Mouse (Mus musculus): ENCODE results near the gene Myo10. TPM values are rescaled to one million over a fixed set of nuclear protein-coding genes. Genes with fewer than 3 reads are reported as not detected.
A peak's percentile ranks its signal among the peaks of the same experiment; 100 is the strongest.

Myo10 gene
- polyA plus RNA-seq, 1 experiment from 2014 or later, result 27.3 TPM

DNA sequence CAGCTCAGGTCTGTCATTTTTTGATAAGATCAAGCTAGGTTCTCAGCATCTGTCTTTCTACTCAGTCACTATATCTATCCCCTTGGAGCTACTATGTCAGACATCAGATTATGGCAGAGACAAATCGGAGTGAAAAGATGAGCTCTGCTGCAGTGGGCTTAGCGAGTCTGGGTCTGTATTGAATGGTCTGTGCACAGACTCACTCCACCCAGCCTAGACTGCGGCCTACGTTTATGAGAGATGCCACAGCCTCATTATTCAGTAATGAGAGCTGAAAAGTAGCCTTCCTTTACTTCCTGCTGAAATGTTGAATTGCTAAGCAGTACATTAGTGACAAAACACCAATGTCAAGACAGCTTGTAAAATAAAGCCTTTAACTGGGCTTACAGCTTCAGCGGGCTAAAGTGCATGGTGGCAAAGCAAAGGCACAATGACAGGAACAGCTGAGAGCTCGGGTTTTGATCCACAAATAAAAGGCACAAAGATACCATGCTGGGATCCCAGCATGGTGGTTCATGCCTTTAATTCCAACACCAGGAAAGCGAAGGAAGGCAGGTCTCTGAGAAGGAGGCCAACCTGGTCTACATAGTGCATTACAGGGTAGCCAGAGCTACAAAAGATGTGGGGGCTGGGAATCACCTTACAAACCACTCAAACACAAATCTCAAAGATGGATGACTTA is 28.7 kb upstream of the Myo10 start:
- Histone ChIP-seq H3K27ac (no peak overlapping the region), H3K79me2 (ENCODE audit: inconsistent target) (no peaks in the 10 kb centered on the region), H3K36me3 (ENCODE audit: inconsistent target) (no peaks in the 10 kb centered on the region), H3K4me3 (ENCODE audit: inconsistent target) (no peak overlapping the region)
- 96% methylated on average over 7 of the region's 7 CpGs for WGBS (ENCODE audit: missing documents)

GRCm38 (mm10) chr15:25598313-25598712 is 24.0 kb upstream of the Myo10 start:
- Histone ChIP-seq H3K27ac (no peak overlapping the region), H3K79me2 (ENCODE audit: inconsistent target) (no peaks in the 10 kb centered on the region)
- 95% methylated on average over 5 of the region's 5 CpGs for WGBS (ENCODE audit: missing documents)

GRCm38 (mm10) chr15:25602306-25602705 is 20.0 kb upstream of the Myo10 start:
- Histone ChIP-seq H3K27ac (no peak overlapping the region), H3K36me3 (ENCODE audit: inconsistent target) (no peaks in the 10 kb centered on the region), H3K4me3 (ENCODE audit: inconsistent target) (no peak overlapping the region), H3K79me2 (ENCODE audit: inconsistent target) (no peaks in the 10 kb centered on the region)
- WGBS (ENCODE audit: missing documents), result 90% methylated on average over 8 of the region's 8 CpGs

More at GRCm38 (mm10) chr15:25598313-25598712, 24.0 kb upstream of the Myo10 start:
- H3K36me3 ChIP-seq (ENCODE audit: inconsistent target), result no peaks in the 10 kb centered on the region
- H3K4me3 ChIP-seq (ENCODE audit: inconsistent target), result no peak overlapping the region

DNA sequence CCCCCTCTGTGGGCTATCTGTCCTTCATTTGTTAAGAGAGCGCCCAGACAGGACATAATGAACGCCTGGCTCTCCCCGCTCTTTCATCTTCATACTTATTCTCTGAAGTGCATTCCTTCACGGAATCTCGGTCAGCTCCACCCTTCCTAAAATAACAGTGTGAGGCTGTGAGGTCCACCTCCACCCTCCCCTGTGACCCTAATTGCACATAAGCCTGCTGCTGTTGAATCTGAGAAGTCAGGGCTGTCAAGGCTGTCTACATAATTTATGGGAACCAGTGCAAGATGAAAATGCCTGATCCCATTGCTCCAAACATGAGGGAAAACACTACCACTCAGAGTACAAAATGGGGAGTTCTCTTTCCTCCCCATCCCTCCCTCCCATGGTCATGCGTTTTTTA is 19.0 kb upstream of the Myo10 start:
- WGBS (ENCODE audit: missing documents), result 100% methylated on average over 5 of the region's 6 CpGs
- Histone ChIP-seq H3K36me3 (ENCODE audit: inconsistent target) (no peaks in the 10 kb centered on the region), H3K27ac (no peak overlapping the region), H3K4me3 (ENCODE audit: inconsistent target) (no peak overlapping the region), H3K79me2 (ENCODE audit: inconsistent target) (no peaks in the 10 kb centered on the region)

DNA sequence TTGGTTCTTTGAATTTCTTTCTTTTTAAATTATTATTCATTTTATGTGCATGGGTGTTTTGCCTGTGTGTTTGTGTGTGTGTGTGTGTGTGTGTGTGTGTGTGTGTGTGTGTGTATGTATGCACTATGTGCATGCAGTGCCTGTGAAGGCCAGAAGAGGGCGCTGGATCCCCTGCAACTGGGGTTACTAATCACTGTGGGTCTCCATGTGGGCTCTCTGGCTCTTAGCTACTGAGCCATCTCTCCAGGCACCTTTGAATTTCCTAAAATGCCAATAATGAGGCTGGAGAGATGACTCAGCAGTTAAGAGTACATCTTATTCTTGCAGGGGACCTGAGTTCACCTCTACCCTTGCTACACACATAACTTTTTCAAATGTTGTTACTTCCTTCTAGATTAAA is 18.1 kb upstream of the Myo10 start:
- Histone ChIP-seq H3K36me3 (ENCODE audit: inconsistent target) (no peaks in the 10 kb centered on the region), H3K79me2 (ENCODE audit: inconsistent target) (no peaks in the 10 kb centered on the region), H3K4me3 (ENCODE audit: inconsistent target) (no peak overlapping the region), H3K27ac (no peak overlapping the region)
- WGBS (ENCODE audit: missing documents), result 60% methylated on average over 1 of the region's 1 CpGs

- Histone ChIP-seq H3K4me3 (ENCODE audit: inconsistent target) (no peak overlapping the region), H3K27ac (no peak overlapping the region), H3K36me3 (ENCODE audit: inconsistent target) (no peaks in the 10 kb centered on the region), H3K79me2 (ENCODE audit: inconsistent target) (no peaks in the 10 kb centered on the region)
- WGBS (ENCODE audit: missing documents), result 29% methylated on average over 4 of the region's 4 CpGs
Measured at GRCm38 (mm10) chr15:25605376-25605775, 16.9 kb upstream of the Myo10 start.

DNA sequence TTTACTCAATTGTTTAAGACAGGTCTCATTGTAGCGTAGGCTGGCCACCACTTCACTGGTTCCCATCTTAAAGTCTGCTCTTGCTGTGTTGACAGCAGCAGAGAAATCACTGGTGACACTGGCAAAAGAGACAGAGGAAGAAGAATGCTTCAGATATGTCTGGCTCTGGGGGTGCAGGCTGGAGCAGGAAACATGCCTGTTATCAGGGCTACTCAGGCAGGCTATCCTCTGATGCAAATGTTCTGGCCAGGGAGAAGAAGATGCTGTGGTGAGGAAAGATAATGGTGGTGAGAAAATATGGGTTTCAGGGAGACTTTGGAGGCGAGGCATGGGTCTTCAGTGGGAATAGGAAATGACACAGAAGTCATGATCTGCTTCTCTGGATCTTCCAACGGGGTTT is 13.6 kb upstream of the Myo10 start:
- no peaks in the 10 kb centered on the region for H3K79me2 ChIP-seq (ENCODE audit: inconsistent target)
- 52% methylated on average over 3 of the region's 3 CpGs for WGBS (ENCODE audit: missing documents)
- H3K27ac ChIP-seq, result no peak overlapping the region
- H3K36me3 ChIP-seq (ENCODE audit: inconsistent target), result no peaks in the 10 kb centered on the region
- no peak overlapping the region for H3K4me3 ChIP-seq (ENCODE audit: inconsistent target)

GRCm38 (mm10) chr15:25609253-25609652 is 13.1 kb upstream of the Myo10 start:
- no peak overlapping the region for H3K4me3 ChIP-seq (ENCODE audit: inconsistent target)

GRCm38 (mm10) chr15:25611178-25611577 is 11.1 kb upstream of the Myo10 start:
- Histone ChIP-seq H3K36me3 (ENCODE audit: inconsistent target) (no peaks in the 10 kb centered on the region), H3K4me3 (ENCODE audit: inconsistent target) (no peak overlapping the region), H3K79me2 (ENCODE audit: inconsistent target) (no peaks in the 10 kb centered on the region), H3K27ac (no peak overlapping the region)
- WGBS (ENCODE audit: missing documents), result 78% methylated on average over 6 of the region's 6 CpGs

More at GRCm38 (mm10) chr15:25609253-25609652, 13.1 kb upstream of the Myo10 start:
- Histone ChIP-seq H3K36me3 (ENCODE audit: inconsistent target) (no peaks in the 10 kb centered on the region), H3K79me2 (ENCODE audit: inconsistent target) (no peaks in the 10 kb centered on the region), H3K27ac (no peak overlapping the region)
- WGBS (ENCODE audit: missing documents), result 86% methylated on average over 10 of the region's 10 CpGs

DNA sequence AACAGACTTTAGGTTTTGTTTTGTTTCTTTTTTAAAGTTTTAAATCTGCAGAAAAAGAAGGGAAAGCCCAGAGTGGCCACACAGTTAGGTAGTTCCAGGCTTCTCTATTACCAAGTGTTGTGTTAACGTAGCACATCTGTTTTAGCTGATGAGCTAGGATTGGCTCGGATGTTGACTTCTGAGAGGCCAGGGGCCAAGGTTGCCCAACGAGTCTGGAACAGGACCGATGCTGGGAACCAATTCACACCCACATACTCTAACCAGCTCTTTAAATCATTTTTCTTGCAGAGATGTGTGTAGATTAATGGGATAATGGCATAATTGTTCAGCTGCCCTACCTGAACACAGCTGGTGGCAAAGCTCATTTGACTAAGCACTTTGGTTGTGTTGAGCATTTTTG is 1.8 kb upstream of the Myo10 start:
- no peaks in the 10 kb centered on the region for H3K36me3 ChIP-seq (ENCODE audit: inconsistent target)
- H3K79me2 ChIP-seq (ENCODE audit: inconsistent target), result peaks cover 9% of the 10 kb centered on the region; the same call in 1 of the 2 replicates
- WGBS (ENCODE audit: missing documents), result 97% methylated on average over 4 of the region's 4 CpGs
- H3K27ac ChIP-seq, result no peak overlapping the region
- no peak overlapping the region for H3K4me3 ChIP-seq (ENCODE audit: inconsistent target)

- 25% methylated on average over 20 of the region's 20 CpGs for WGBS (ENCODE audit: missing documents)
- peaks cover 16% of the 10 kb centered on the region; the same call in 1 of the 2 replicates for H3K79me2 ChIP-seq (ENCODE audit: inconsistent target)
- H3K4me3 ChIP-seq (ENCODE audit: inconsistent target), result peak overlapping the region; percentile 10; the same call in 1 of the 2 replicates
- no peaks in the 10 kb centered on the region for H3K36me3 ChIP-seq (ENCODE audit: inconsistent target)
- no peak overlapping the region for H3K27ac ChIP-seq
Measured at GRCm38 (mm10) chr15:25621351-25622199, 750 bp upstream of the Myo10 start.

- Histone ChIP-seq H3K79me2 (ENCODE audit: inconsistent target) (peaks cover 30% of the 10 kb centered on the region), H3K36me3 (ENCODE audit: inconsistent target) (no peaks in the 10 kb centered on the region), H3K4me3 (ENCODE audit: inconsistent target) (peak overlapping the region; percentile 46), H3K27ac (no peak overlapping the region)
- WGBS (ENCODE audit: missing documents), result 1% methylated on average over 61 of the region's 61 CpGs
Measured at GRCm38 (mm10) chr15:25622867-25623471, 644 bp downstream of the Myo10 start.

- no peaks in the 10 kb centered on the region for H3K36me3 ChIP-seq (ENCODE audit: inconsistent target)
- WGBS (ENCODE audit: missing documents), result 13% methylated on average over 9 of the region's 9 CpGs
- H3K4me3 ChIP-seq (ENCODE audit: inconsistent target), result peak overlapping the region; percentile 46
- peaks cover 37% of the 10 kb centered on the region for H3K79me2 ChIP-seq (ENCODE audit: inconsistent target)
- no peak overlapping the region for H3K27ac ChIP-seq
Measured at GRCm38 (mm10) chr15:25623556-25624180, 1.3 kb downstream of the Myo10 start.

DNA sequence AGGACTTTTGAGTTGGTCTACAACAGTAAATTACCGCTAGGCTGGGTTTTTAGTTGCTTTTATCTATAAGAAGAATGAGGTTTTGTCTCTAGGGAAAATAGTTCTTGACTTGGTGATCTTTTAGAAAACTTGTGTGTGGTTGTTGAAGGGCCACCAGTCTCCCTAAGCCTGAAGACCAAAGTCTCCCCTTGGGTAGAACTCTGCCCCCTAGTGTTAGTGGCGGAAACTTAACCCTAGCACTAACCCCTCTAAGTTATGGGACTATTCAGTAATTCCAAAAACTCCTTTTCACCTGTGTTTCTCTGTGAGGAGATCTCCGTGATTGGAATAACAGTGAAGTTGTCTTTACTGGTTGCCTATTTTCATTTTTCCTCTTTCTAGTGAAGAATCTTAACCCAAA is 1.9 kb downstream of the Myo10 start:
- Histone ChIP-seq H3K27ac (no peak overlapping the region), H3K79me2 (ENCODE audit: inconsistent target) (peaks cover 39% of the 10 kb centered on the region), H3K4me3 (ENCODE audit: inconsistent target) (peak overlapping the region; percentile 46; the same call in 1 of the 2 replicates), H3K36me3 (ENCODE audit: inconsistent target) (no peaks in the 10 kb centered on the region)
- WGBS (ENCODE audit: missing documents), result 50% methylated on average over 3 of the region's 3 CpGs

Measured in macrophage (primary cell).